ENCODE assay signal across 20 mouse cellular contexts in genomic region chr5:140634798-140635722, GRCm38 (mm10). TPM values are rescaled to one million over a fixed set of nuclear protein-coding genes. Genes with fewer than 3 reads are reported as not detected.
DNase-seq lines count a peak whose midpoint lies in the region; ATAC-seq and TF ChIP-seq lines count a peak whose summit lies in the region.
"Had no signal": no experiment of that assay in that cellular context is flagged by ENCODE, and none has a peak within 500 bp of the region (broad histone marks: within the 10 kb centered on the region; RNA-seq: fewer than 3 reads in every experiment).

No protein-coding gene starts in this region.

- TF ChIP-seq CTCF in forebrain, postnatal 0 days (IDR thresholded peaks at IDR 0.05; ENCODE audit: low read depth) = no peak
- no peak for TF ChIP-seq CTCF in layer of hippocampus, adult 2 months (conservative IDR thresholded peaks at IDR 0.05)
- no peak for TF ChIP-seq CTCF in E14TG2a.4 (conservative IDR thresholded peaks at IDR 0.05; ENCODE audit: low read length)

- H3K36me3 ChIP-seq in forebrain, embryonic 10.5 days (replicated peaks) = peaks cover 100% of the 10 kb centered on the region
- H3K36me3 ChIP-seq in forebrain, postnatal 0 days (ENCODE audit: insufficient read depth) = peaks cover 83% of the 10 kb centered on the region
- peaks cover 96% of the 10 kb centered on the region for H3K36me3 ChIP-seq in heart, embryonic 10.5 days
- peaks cover 27% of the 10 kb centered on the region for H3K36me3 ChIP-seq in E14TG2a.4 (ENCODE audit: insufficient read depth, low read length)

- H3K27me3 ChIP-seq in forebrain, embryonic 10.5 days (ENCODE audit: poor library complexity, severe bottlenecking) = no peaks in the 10 kb centered on the region
- no peaks in the 10 kb centered on the region for H3K27me3 ChIP-seq in forebrain, postnatal 0 days (ENCODE audit: insufficient read depth, low read length)
- H3K27me3 ChIP-seq in heart, embryonic 10.5 days (ENCODE audit: insufficient read depth, poor library complexity, severe bottlenecking) = no peaks in the 10 kb centered on the region
- no peaks in the 10 kb centered on the region for H3K27me3 ChIP-seq in E14TG2a.4 (ENCODE audit: insufficient read depth, low read length)
- H3K27me3 ChIP-seq: heart, embryonic 12.5 days had no signal

- ATAC-seq in forebrain, postnatal 0 days = no peak
- no peak for ATAC-seq in cerebellum, adult (ENCODE audit: insufficient number of reproducible peaks, low FRiP score, low TSS enrichment)
- ATAC-seq: CD4-positive, CD25-positive, alpha-beta regulatory T cell, adult 4 months; forebrain, embryonic 16.5 days; intestine, embryonic 16.5 days had no signal

- no peaks in the 10 kb centered on the region; the same call in 1 of the 2 replicates for H3K9me3 ChIP-seq in forebrain, embryonic 10.5 days
- no peaks in the 10 kb centered on the region for H3K9me3 ChIP-seq in forebrain, postnatal 0 days (ENCODE audit: low read length)
- H3K9me3 ChIP-seq in heart, embryonic 10.5 days = no peaks in the 10 kb centered on the region
- no peaks in the 10 kb centered on the region for H3K9me3 ChIP-seq in E14TG2a.4 (ENCODE audit: low read length)
- H3K9me3 ChIP-seq: embryonic facial prominence, embryonic 10.5 days; heart, embryonic 12.5 days had no signal

- WGBS in forebrain, embryonic 10.5 days = 94% methylated on average over 26 of the region's 26 CpGs
- WGBS in forebrain, postnatal 0 days = 79% methylated on average over 26 of the region's 26 CpGs
- 94% methylated on average over 26 of the region's 26 CpGs for WGBS in heart, embryonic 10.5 days

- H3K4me3 ChIP-seq in forebrain, embryonic 10.5 days = no peak overlapping the region
- no peak overlapping the region for H3K4me3 ChIP-seq in forebrain, postnatal 0 days (ENCODE audit: low read depth, low read length)
- no peak overlapping the region for H3K4me3 ChIP-seq in heart, embryonic 10.5 days
- no peak overlapping the region for H3K4me3 ChIP-seq in layer of hippocampus, adult 2 months
- peak overlapping the region; percentile 37 for H3K4me3 ChIP-seq in E14TG2a.4 (replicated peaks; ENCODE audit: low read length)
- H3K4me3 ChIP-seq: embryonic facial prominence, embryonic 10.5 days; heart, adult 2 months; heart, embryonic 12.5 days had no signal

- intact Hi-C loops in heart, postnatal 14 days (cut with DNase I) = no loop called here

- H3K4me1 ChIP-seq in forebrain, embryonic 10.5 days = peaks cover 14% of the 10 kb centered on the region
- H3K4me1 ChIP-seq in forebrain, postnatal 0 days (ENCODE audit: insufficient read depth) = peaks cover 3% of the 10 kb centered on the region; the same call in 1 of the 2 replicates
- H3K4me1 ChIP-seq in heart, embryonic 10.5 days = peaks cover 19% of the 10 kb centered on the region
- peaks cover 55% of the 10 kb centered on the region for H3K4me1 ChIP-seq in E14TG2a.4 (replicated peaks; ENCODE audit: low read depth, low read length)

- no peak overlapping the region for H3K4me2 ChIP-seq in forebrain, postnatal 0 days (ENCODE audit: low read depth)
- H3K4me2 ChIP-seq: heart, embryonic 12.5 days; hindbrain, embryonic 14.5 days had no signal

- DNase-seq in forebrain, embryonic 10.5 days (ENCODE audit: extremely low spot score, low spot score) = no peak
- no peak for DNase-seq in forebrain, postnatal 0 days
- DNase-seq in heart, embryonic 10.5 days (ENCODE audit: low spot score) = peak; percentile 73
- no peak for DNase-seq in heart, postnatal 14 days
- peak in 1 of 2 experiments; percentile 62 for DNase-seq in layer of hippocampus, adult 2 months (ENCODE audit: low spot score in 2 of 2)
- no peak for DNase-seq in layer of hippocampus, adult 9-10 months (ENCODE audit: low spot score)
- DNase-seq: adrenal gland, postnatal 10 days; B cell, adult 2 months; cerebellum, adult 18-20 months; gastrocnemius, postnatal 36 days; heart, adult 2 months; heart, postnatal 36 days had no signal

- H3K9ac ChIP-seq in forebrain, postnatal 0 days = no peak overlapping the region
- H3K9ac ChIP-seq: heart, embryonic 12.5 days; hindbrain, embryonic 14.5 days had no signal

- 0 out of 2 replicates have a peak overlapping the region, but pooled peaks have one; percentile 32 for H3K27ac ChIP-seq in forebrain, embryonic 10.5 days
- no peak overlapping the region for H3K27ac ChIP-seq in forebrain, postnatal 0 days (ENCODE audit: low read depth, low read length)
- H3K27ac ChIP-seq in heart, embryonic 10.5 days = no peak overlapping the region
- H3K27ac ChIP-seq in layer of hippocampus, adult 2 months = peak overlapping the region; percentile 67
- H3K27ac ChIP-seq: embryonic facial prominence, embryonic 10.5 days; heart, adult 2 months; hindbrain, embryonic 14.5 days had no signal

RNA-seq across cellular contexts. Expression of gene Ttyh3, which starts 13.8 kb away (rescaled TPM):
- polyA plus RNA-seq in forebrain, embryonic 10.5 days (2016; fragmentation: Nextera tagmentation; extraction: Ambion mirVana) = 31.6 and 35.7 TPM in 2 replicates
- 114 and 163 TPM in 2 replicates for total RNA-seq in forebrain, postnatal 0 days (2014; rRNA removed)
- polyA plus RNA-seq in forebrain, postnatal 0 days (2015; fragmentation: Nextera tagmentation; extraction: Ambion mirVana) = 65.0 and 67.9 TPM in 2 replicates
- polyA plus RNA-seq in heart, embryonic 10.5 days (2016; fragmentation: Nextera tagmentation; extraction: Ambion mirVana) = 23.5 and 32.9 TPM in 2 replicates
- 10 to 100 TPM; 31.6 to 31.9 TPM for total RNA-seq in heart, postnatal 14 days (2021)
- 100 to 1,000 TPM; 187 to 201 TPM for total RNA-seq in layer of hippocampus, adult 2 months (2021)

RNA-seq across cellular contexts. Expression of gene Lfng, which starts 27.9 kb away (rescaled TPM):
- 33.1 and 33.3 TPM in 2 replicates for polyA plus RNA-seq in forebrain, embryonic 10.5 days (2016; fragmentation: Nextera tagmentation; extraction: Ambion mirVana)
- total RNA-seq in forebrain, postnatal 0 days (2014; rRNA removed) = 39.4 and 53.7 TPM in 2 replicates
- polyA plus RNA-seq in forebrain, postnatal 0 days (2015; fragmentation: Nextera tagmentation; extraction: Ambion mirVana) = 19.2 and 23.0 TPM in 2 replicates
- 3.8 and 4.7 TPM in 2 replicates for polyA plus RNA-seq in heart, embryonic 10.5 days (2016; fragmentation: Nextera tagmentation; extraction: Ambion mirVana)
- 10 to 100 TPM; 18.1 to 22.4 TPM for total RNA-seq in heart, postnatal 14 days (2021)
- 10 to 100 TPM; 23.9 to 24.8 TPM for total RNA-seq in layer of hippocampus, adult 2 months (2021)

Comparison
In these comparisons a context has a peak if more than half of its experiments do, and no peak if none do; other contexts are left out.
1. H3K27ac ChIP-seq: peak in forebrain, embryonic 10.5 days (single experiment) and layer of hippocampus, adult 2 months (single experiment); none in forebrain, postnatal 0 days (single experiment) and heart, embryonic 10.5 days (single experiment).